Mouse (Mus musculus) stomach, postnatal 0 days (tissue): ENCODE measurements around the gene Hsbp1. TPM values are rescaled to one million over a fixed set of nuclear protein-coding genes. Genes with fewer than 3 reads are reported as not detected.
"Not testable (repeated sequence)": the region's sequence is repeated elsewhere in the genome, so short reads cannot be mapped to it uniquely, and the experiment has no call there.

Experiments
- ATAC-seq: fragments of 200-750 bp; cut with Nextera tagmentation; 2 replicates; pipeline ENCODE4 v1.8.0; 2017; ENCODE audit not compliant: low FRiP score, low TSS enrichment
- DNase-seq: peaks from one replicate; pipeline ENCODE4 v3.0.0-alpha.2; 2016; ENCODE audit warnings: low spot score
- H3K27ac ChIP-seq: fragments of 300-500 bp; sonication (generic); replicated peaks from 2 replicates; pipeline ENCODE4 v1.5.1; 2014; ENCODE audit warnings: mild to moderate bottlenecking, control low read depth
- H3K27me3 ChIP-seq: fragments of 300-500 bp; sonication (generic); 2 replicates; pipeline ENCODE4 v1.6.1; 2014; ENCODE audit warnings: low read length; ENCODE audit not compliant: control insufficient read depth, insufficient read depth
- H3K36me3 ChIP-seq: fragments of 300-500 bp; sonication (generic); 2 replicates; pipeline ENCODE4 v1.6.1; 2014; ENCODE audit warnings: low read length, mixed read lengths; ENCODE audit not compliant: control insufficient read depth, insufficient read depth
- H3K4me1 ChIP-seq: fragments of 300-500 bp; sonication (generic); replicated peaks from 2 replicates; pipeline ENCODE4 v1.6.1; 2014; ENCODE audit warnings: antibody characterized with exemption; ENCODE audit not compliant: control insufficient read depth, insufficient read depth
- H3K4me2 ChIP-seq: fragments of 300-500 bp; sonication (generic); replicated peaks from 2 replicates; pipeline ENCODE4 v1.6.1; 2014; ENCODE audit warnings: low read depth, mild to moderate bottlenecking, control low read depth, moderate library complexity
- H3K4me3 ChIP-seq: fragments of 300-500 bp; sonication (generic); 2 replicates; pipeline ENCODE4 v1.5.1; 2014; ENCODE audit warnings: low read depth, low read length, control low read depth
- H3K9ac ChIP-seq: fragments of 300-500 bp; sonication (generic); 2 replicates; pipeline ENCODE4 v1.6.1; 2014; ENCODE audit warnings: mild to moderate bottlenecking, low read length, control low read depth, mixed read lengths
- H3K9me3 ChIP-seq: fragments of 300-500 bp; sonication (generic); 2 replicates; pipeline ENCODE4 v1.6.1; 2016; ENCODE audit warnings: low read length; ENCODE audit not compliant: control insufficient read depth
- CTCF ChIP-seq: IDR thresholded peaks from 2 replicates; pipeline ENCODE4 v1.5.1; 2016; ENCODE audit warnings: antibody characterized with exemption, low read depth, mild to moderate bottlenecking, moderate library complexity
- EP300 ChIP-seq: optimal IDR thresholded peaks from 2 replicates; pipeline ENCODE3; 2016; ENCODE audit warnings: antibody characterized with exemption
- WGBS: fragments of 180-500 bp; shearing (Covaris S2); extraction: QIAGEN DNeasy Blood & Tissue Kit; methylation state at CpG from one replicate; pipeline ENCODE4 v1.1.7; 2014; 5-methylcytosine and 5-hydroxymethylcytosine counted together
- polyA plus RNA-seq: library from polyadenylated mRNA; unstranded; fragments of >200 nt; fragmentation: Nextera tagmentation; extraction: Ambion mirVana; gene quantifications from 2 replicates; pipeline ENCODE4 v1.2.1, GENCODE M21; 2015

Hsbp1 gene
- polyA plus RNA-seq, 1 experiment from 2014 or later: 245 TPM

- Histone ChIP-seq H3K4me1 (no peaks in the 10 kb centered on the region), H3K9me3 (no peaks in the 10 kb centered on the region), H3K9ac (no peak overlapping the region), H3K4me2 (no peak overlapping the region), H3K27me3 (no peaks in the 10 kb centered on the region), H3K4me3 (no peak overlapping the region), H3K36me3 (peaks cover 15% of the 10 kb centered on the region), H3K27ac (no peak overlapping the region)
- 70% methylated on average over 10 of the region's 10 CpGs for WGBS
- ATAC-seq: no peak
- TF ChIP-seq EP300 (no peak), CTCF (no peak)
- DNase-seq: no peak
Observed at GRCm38 (mm10) chr8:119352977-119353658, 8.8 kb downstream of the Hsbp1 start.

GRCm38 (mm10) chr8:119353659-119354023 lies 9.4 kb downstream of the Hsbp1 start:
- Histone ChIP-seq H3K4me2 (no peak overlapping the region), H3K27me3 (no peaks in the 10 kb centered on the region), H3K27ac (no peak overlapping the region), H3K9ac (no peak overlapping the region), H3K9me3 (no peaks in the 10 kb centered on the region), H3K36me3 (peaks cover 10% of the 10 kb centered on the region), H3K4me1 (no peaks in the 10 kb centered on the region), H3K4me3 (no peak overlapping the region)
- TF ChIP-seq EP300 (no peak), CTCF (no peak)
- ATAC-seq (no peak), DNase-seq (no peak)
- WGBS: 80% methylated on average over 6 of the region's 6 CpGs

GRCm38 (mm10) chr8:119356631-119357030 lies 12.3 kb downstream of the Hsbp1 start:
- not testable (repeated sequence) for H3K4me1 ChIP-seq, ATAC-seq, H3K27me3 ChIP-seq, H3K27ac ChIP-seq, H3K9ac ChIP-seq, H3K4me3 ChIP-seq, H3K9me3 ChIP-seq, DNase-seq, H3K4me2 ChIP-seq, H3K36me3 ChIP-seq
- peak; percentile 64 for TF ChIP-seq CTCF
- WGBS: 62% methylated on average over 5 of the region's 5 CpGs

- H3K9me3 ChIP-seq: no peaks in the 10 kb centered on the region
- ATAC-seq (no peak), DNase-seq (no peak)
- no peaks in the 10 kb centered on the region for H3K36me3 ChIP-seq
- H3K9ac ChIP-seq: no peak overlapping the region
- WGBS: 82% methylated on average over 7 of the region's 7 CpGs
- H3K27ac ChIP-seq: no peak overlapping the region
- H3K27me3 ChIP-seq: no peaks in the 10 kb centered on the region
- H3K4me3 ChIP-seq: no peak overlapping the region
- no peak overlapping the region for H3K4me2 ChIP-seq
- H3K4me1 ChIP-seq: no peaks in the 10 kb centered on the region
- no peak for TF ChIP-seq CTCF
- no peak for TF ChIP-seq EP300
Observed at GRCm38 (mm10) chr8:119358175-119358574, 13.9 kb downstream of the Hsbp1 start.

- Histone ChIP-seq H3K9ac (no peak overlapping the region), H3K27ac (no peak overlapping the region), H3K27me3 (no peaks in the 10 kb centered on the region), H3K4me3 (no peak overlapping the region), H3K4me1 (no peaks in the 10 kb centered on the region), H3K4me2 (no peak overlapping the region), H3K36me3 (no peaks in the 10 kb centered on the region), H3K9me3 (no peaks in the 10 kb centered on the region)
- ATAC-seq (peak; percentile 36; the same call in 1 of the 2 replicates), DNase-seq (peak; percentile 69)
- TF ChIP-seq CTCF: peak; percentile 80
- no peak for TF ChIP-seq EP300
- WGBS: 47% methylated on average over 14 of the region's 14 CpGs
Observed at GRCm38 (mm10) chr8:119358836-119359235, 14.5 kb downstream of the Hsbp1 start.

GRCm38 (mm10) chr8:119360686-119361295 lies 16.5 kb downstream of the Hsbp1 start:
- Histone ChIP-seq H3K27ac (no peak overlapping the region), H3K4me3 (no peak overlapping the region), H3K9ac (no peak overlapping the region), H3K4me2 (no peak overlapping the region), H3K9me3 (no peaks in the 10 kb centered on the region), H3K4me1 (no peaks in the 10 kb centered on the region), H3K36me3 (no peaks in the 10 kb centered on the region), H3K27me3 (no peaks in the 10 kb centered on the region)
- peak; percentile 55; the same call in 1 of the 2 replicates for ATAC-seq
- 22% methylated on average over 8 of the region's 8 CpGs for WGBS
- TF ChIP-seq CTCF (no peak), EP300 (no peak)
- no peak for DNase-seq

GRCm38 (mm10) chr8:119374716-119375115 lies 30.4 kb downstream of the Hsbp1 start:
- not testable (repeated sequence) for H3K4me3 ChIP-seq, H3K27me3 ChIP-seq, H3K4me1 ChIP-seq, H3K36me3 ChIP-seq, H3K9ac ChIP-seq, H3K27ac ChIP-seq, H3K9me3 ChIP-seq, DNase-seq, ATAC-seq, H3K4me2 ChIP-seq
- 74% methylated on average over 9 of the region's 9 CpGs for WGBS
